9 mouse cellular contexts compared by ENCODE assay signal in the genomic region with DNA sequence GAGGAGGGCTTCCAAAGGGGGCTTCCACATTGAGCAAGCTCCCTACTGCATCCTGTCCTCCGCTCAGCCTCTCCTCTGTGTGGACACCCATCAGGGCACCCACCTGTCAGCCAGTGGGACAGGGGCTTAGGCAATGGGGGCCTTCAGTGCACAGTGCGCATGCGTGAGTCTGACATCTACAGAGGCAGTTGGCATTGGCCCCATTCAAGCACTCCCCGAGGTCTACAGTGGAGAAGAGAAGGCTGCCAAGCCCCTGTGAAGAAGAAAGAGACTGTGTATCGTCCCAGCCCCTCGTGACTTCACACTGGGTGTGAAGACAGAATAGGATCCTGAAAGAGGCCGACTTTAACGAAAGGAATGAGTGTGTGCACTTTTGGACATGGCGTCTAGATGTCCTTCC. TPM values are rescaled to one million over a fixed set of nuclear protein-coding genes. Genes with fewer than 3 reads are reported as not detected.
DNase-seq lines count a peak whose midpoint lies in the region; ATAC-seq and TF ChIP-seq lines count a peak whose summit lies in the region.
"Had no signal": no experiment of that assay in that cellular context is flagged by ENCODE, and none has a peak within 500 bp of the region (broad histone marks: within the 10 kb centered on the region; RNA-seq: fewer than 3 reads in every experiment).

No protein-coding gene starts in this region.

- H3K9me3 ChIP-seq in forebrain, postnatal 0 days (ENCODE audit: low read length): no peaks in the 10 kb centered on the region
- H3K9me3 ChIP-seq in forebrain, embryonic 10.5 days: no peaks in the 10 kb centered on the region

- TF ChIP-seq POLR2A in embryonic fibroblast, embryonic 13.5 days (IDR thresholded peaks at IDR 0.05; ENCODE audit: low read depth, low read length): no peak

- H3K4me1 ChIP-seq in forebrain, postnatal 0 days (ENCODE audit: insufficient read depth): no peaks in the 10 kb centered on the region
- peaks cover 5% of the 10 kb centered on the region; the same call in 1 of the 2 replicates for H3K4me1 ChIP-seq in forebrain, embryonic 10.5 days
- peaks cover 5% of the 10 kb centered on the region; the same call in 1 of the 2 replicates for H3K4me1 ChIP-seq in embryonic fibroblast, embryonic 13.5 days (ENCODE audit: control insufficient read depth, insufficient read depth, low read length)

- no peaks in the 10 kb centered on the region for H3K27me3 ChIP-seq in forebrain, postnatal 0 days (ENCODE audit: insufficient read depth, low read length)
- no peaks in the 10 kb centered on the region for H3K27me3 ChIP-seq in forebrain, embryonic 10.5 days (ENCODE audit: poor library complexity, severe bottlenecking)

- H3K9ac ChIP-seq in forebrain, postnatal 0 days: no peak overlapping the region

- no peak overlapping the region for H3K27ac ChIP-seq in forebrain, postnatal 0 days (ENCODE audit: low read depth, low read length)
- no peak overlapping the region for H3K27ac ChIP-seq in forebrain, embryonic 10.5 days
- H3K27ac ChIP-seq in embryonic fibroblast, embryonic 13.5 days (ENCODE audit: insufficient read depth, low read length): peak overlapping the region; percentile 36

- H3K4me2 ChIP-seq in forebrain, postnatal 0 days (ENCODE audit: low read depth): no peak overlapping the region

- no peaks in the 10 kb centered on the region for H3K36me3 ChIP-seq in forebrain, postnatal 0 days (ENCODE audit: insufficient read depth)
- H3K36me3 ChIP-seq in forebrain, embryonic 10.5 days (replicated peaks): no peaks in the 10 kb centered on the region

- no peak for DNase-seq in forebrain, postnatal 0 days
- DNase-seq in forebrain, embryonic 10.5 days (ENCODE audit: extremely low spot score, low spot score): no peak
- peak; percentile 26 for DNase-seq in layer of hippocampus, adult 11-12 months (ENCODE audit: low spot score)
- no peak for DNase-seq in layer of hippocampus, adult 9-10 months (ENCODE audit: low spot score)
- peak; percentile 25 for DNase-seq in MN1 (ENCODE audit: low spot score)
- no peak for DNase-seq in thymus, adult 18-20 months
- DNase-seq in urinary bladder, adult 2 months (ENCODE audit: low spot score): no peak
- DNase-seq: B cell, adult 2 months had no signal

- no peak for TF ChIP-seq CTCF in forebrain, postnatal 0 days (IDR thresholded peaks at IDR 0.05; ENCODE audit: low read depth)
- TF ChIP-seq CTCF in embryonic fibroblast, embryonic 13.5 days (IDR thresholded peaks at IDR 0.05; ENCODE audit: borderline replicate concordance, insufficient read depth, low read length): no peak

- peak; percentile 61 for ATAC-seq in forebrain, postnatal 0 days

- no peak overlapping the region for H3K4me3 ChIP-seq in forebrain, postnatal 0 days (ENCODE audit: low read depth, low read length)
- no peak overlapping the region for H3K4me3 ChIP-seq in forebrain, embryonic 10.5 days
- no peak overlapping the region for H3K4me3 ChIP-seq in embryonic fibroblast, embryonic 13.5 days (ENCODE audit: insufficient read depth, low read length)

- 68% methylated on average over 9 of the region's 9 CpGs for WGBS in forebrain, postnatal 0 days
- WGBS in forebrain, embryonic 10.5 days: 90% methylated on average over 9 of the region's 9 CpGs

RNA-seq across cellular contexts. Expression of gene Cyb5b, which starts 54.7 kb away (rescaled TPM):
- 105 and 127 TPM in 2 replicates for total RNA-seq in forebrain, postnatal 0 days (2014; rRNA removed)
- polyA plus RNA-seq in forebrain, postnatal 0 days (2015; fragmentation: Nextera tagmentation; extraction: Ambion mirVana): 71.4 and 88.6 TPM in 2 replicates
- 169 and 173 TPM in 2 replicates for polyA plus RNA-seq in forebrain, embryonic 10.5 days (2016; fragmentation: Nextera tagmentation; extraction: Ambion mirVana)
- 95.0 and 110 TPM in 2 replicates for polyA plus RNA-seq in embryonic fibroblast, embryonic 13.5 days (2011; ENCODE audit: insufficient read length, low read depth, missing spikeins)
- 136 and 138 TPM in 2 replicates for polyA plus RNA-seq in urinary bladder, adult 2 months (2012; rRNA removed)

Comparison
In these comparisons a context has a peak if more than half of its experiments do, and no peak if none do; other contexts are left out.
1. DNase-seq: peak in layer of hippocampus, adult 11-12 months (single experiment) and MN1 (single experiment); none in forebrain, postnatal 0 days (single experiment), forebrain, embryonic 10.5 days (single experiment), layer of hippocampus, adult 9-10 months (single experiment), thymus, adult 18-20 months (0 of 2) and urinary bladder, adult 2 months (single experiment).